Mouse (Mus musculus) testis, adult 2 months (tissue): ENCODE measurements around the gene Pde4d.

Experiments
- CTCF ChIP-seq: fragments of 200-500 bp; IDR thresholded peaks from 2 replicates; pipeline ENCODE4 v1.5.1; 2012; ENCODE audit warnings: low read depth, mild to moderate bottlenecking, inconsistent platforms, low read length, moderate library complexity; ENCODE audit not compliant: control insufficient read depth, insufficient read depth, insufficient replicate concordance
- POLR2A ChIP-seq: fragments of 200-500 bp; IDR thresholded peaks from 2 replicates; pipeline ENCODE4 v1.6.1; 2012; ENCODE audit warnings: low read depth, mild to moderate bottlenecking, inconsistent platforms, low read length, moderate library complexity; ENCODE audit not compliant: control insufficient read depth

DNA sequence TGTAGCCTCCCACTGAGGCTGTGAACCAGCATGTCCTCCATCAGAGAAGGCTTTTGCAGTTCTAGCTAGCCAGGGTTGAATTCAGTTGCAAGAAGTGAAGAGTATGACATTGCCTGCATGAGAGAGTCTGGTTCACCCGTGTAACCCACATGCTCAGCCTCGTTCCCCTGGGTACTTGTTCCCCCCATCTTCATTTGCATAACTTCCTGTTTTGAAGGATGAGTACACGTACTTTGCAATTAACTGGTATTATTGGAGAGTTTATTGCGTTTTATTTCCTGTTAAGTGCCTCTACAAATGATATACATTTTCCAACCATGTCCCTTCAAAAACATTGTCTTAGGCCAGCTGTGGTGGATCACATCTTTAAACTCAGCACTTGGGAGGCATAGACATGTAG is 237.1 kb downstream of the Pde4d start:
- TF ChIP-seq CTCF (no peak), POLR2A (no peak)
